Mouse (Mus musculus): ENCODE measurements around the gene Ripor3. TPM values are rescaled to one million over a fixed set of nuclear protein-coding genes. Genes with fewer than 3 reads are reported as not detected.

Ripor3 gene
- polyA plus RNA-seq, 1 experiment, result 0.84 TPM

DNA sequence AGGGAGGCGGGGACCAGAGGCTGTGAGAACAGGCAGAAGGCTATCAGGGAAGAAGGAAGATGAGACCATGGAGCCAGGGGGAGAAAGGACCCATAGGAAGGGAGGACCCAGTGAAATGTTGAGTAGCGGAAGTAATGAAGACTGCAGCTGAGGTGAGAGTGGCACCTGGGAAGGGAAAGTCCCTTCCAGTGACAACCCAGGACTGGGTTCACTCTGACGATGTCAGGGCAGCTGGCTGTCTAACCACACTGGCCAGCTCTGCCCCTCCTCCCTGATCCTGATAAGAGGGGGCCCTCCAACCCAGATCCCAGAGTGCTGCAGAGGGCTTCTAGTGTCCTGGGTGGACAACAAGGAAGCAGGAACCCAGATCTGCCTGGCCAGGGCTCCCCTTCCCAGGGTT lies 12.9 kb downstream of the Ripor3 start:
- Histone ChIP-seq H3K4me1 (ENCODE audit: control insufficient read depth, insufficient read depth, low read length) (no peaks in the 10 kb centered on the region), H3K27me3 (ENCODE audit: control insufficient read depth, insufficient read depth, low read length) (no peaks in the 10 kb centered on the region), H3K4me3 (replicated peaks; ENCODE audit: insufficient read depth, low read depth, low read length) (no peak overlapping the region), H3K27ac (ENCODE audit: insufficient read depth, low read length) (no peak overlapping the region)
- TF ChIP-seq CTCF (IDR thresholded peaks at IDR 0.05; ENCODE audit: borderline replicate concordance, insufficient read depth, low read depth, low read length), result no peak
- TF ChIP-seq POLR2A (IDR thresholded peaks at IDR 0.05; ENCODE audit: borderline replicate concordance, insufficient read depth, low read length), result no peak
- 75% methylated on average over 3 of the region's 3 CpGs for WGBS
- DNase-seq, result no peak

- Histone ChIP-seq H3K4me3 (replicated peaks; ENCODE audit: insufficient read depth, low read depth, low read length) (no peak overlapping the region), H3K27ac (ENCODE audit: insufficient read depth, low read length) (no peak overlapping the region), H3K4me1 (ENCODE audit: control insufficient read depth, insufficient read depth, low read length) (no peaks in the 10 kb centered on the region), H3K27me3 (ENCODE audit: control insufficient read depth, insufficient read depth, low read length) (no peaks in the 10 kb centered on the region)
- TF ChIP-seq CTCF (IDR thresholded peaks at IDR 0.05; ENCODE audit: borderline replicate concordance, insufficient read depth, low read depth, low read length) (no peak), POLR2A (IDR thresholded peaks at IDR 0.05; ENCODE audit: borderline replicate concordance, insufficient read depth, low read length) (no peak)
- DNase-seq, result no peak
- 49% methylated on average over 8 of the region's 8 CpGs for WGBS
These were observed 13.7 kb downstream of the Ripor3 start for GRCm38 (mm10) chr2:167996672-167997215.

- Histone ChIP-seq H3K27me3 (ENCODE audit: control insufficient read depth, insufficient read depth, low read length) (no peaks in the 10 kb centered on the region), H3K27ac (ENCODE audit: insufficient read depth, low read length) (no peak overlapping the region), H3K4me3 (replicated peaks; ENCODE audit: insufficient read depth, low read depth, low read length) (no peak overlapping the region), H3K4me1 (ENCODE audit: control insufficient read depth, insufficient read depth, low read length) (no peaks in the 10 kb centered on the region)
- no peak for TF ChIP-seq POLR2A (IDR thresholded peaks at IDR 0.05; ENCODE audit: borderline replicate concordance, insufficient read depth, low read length)
- no peak for TF ChIP-seq CTCF (IDR thresholded peaks at IDR 0.05; ENCODE audit: borderline replicate concordance, insufficient read depth, low read depth, low read length)
- DNase-seq, result no peak
- 60% methylated on average over 19 of the region's 19 CpGs for WGBS
These were observed 14.4 kb downstream of the Ripor3 start for GRCm38 (mm10) chr2:167995870-167996635.

- Histone ChIP-seq H3K27me3 (ENCODE audit: control insufficient read depth, insufficient read depth, low read length) (no peaks in the 10 kb centered on the region), H3K4me3 (replicated peaks; ENCODE audit: insufficient read depth, low read depth, low read length) (no peak overlapping the region)
- 67% methylated on average over 13 of the region's 13 CpGs for WGBS
These were observed 17.2 kb downstream of the Ripor3 start for GRCm38 (mm10) chr2:167993260-167993659.

GRCm38 (mm10) chr2:167989310-167989709 lies 21.1 kb downstream of the Ripor3 start:
- 17% methylated on average over 14 of the region's 14 CpGs for WGBS
- no peak overlapping the region for H3K27ac ChIP-seq (ENCODE audit: insufficient read depth, low read length)
- H3K4me1 ChIP-seq (ENCODE audit: control insufficient read depth, insufficient read depth, low read length), result no peaks in the 10 kb centered on the region
- H3K4me3 ChIP-seq (replicated peaks; ENCODE audit: insufficient read depth, low read depth, low read length), result no peak overlapping the region
- H3K27me3 ChIP-seq (ENCODE audit: control insufficient read depth, insufficient read depth, low read length), result no peaks in the 10 kb centered on the region
- no peak for DNase-seq
- TF ChIP-seq CTCF (IDR thresholded peaks at IDR 0.05; ENCODE audit: borderline replicate concordance, insufficient read depth, low read depth, low read length) (no peak), POLR2A (IDR thresholded peaks at IDR 0.05; ENCODE audit: borderline replicate concordance, insufficient read depth, low read length) (no peak)

More at GRCm38 (mm10) chr2:167993260-167993659, 17.2 kb downstream of the Ripor3 start:
- Histone ChIP-seq H3K4me1 (ENCODE audit: control insufficient read depth, insufficient read depth, low read length) (no peaks in the 10 kb centered on the region), H3K27ac (ENCODE audit: insufficient read depth, low read length) (no peak overlapping the region)
- no peak for DNase-seq
- TF ChIP-seq CTCF (IDR thresholded peaks at IDR 0.05; ENCODE audit: borderline replicate concordance, insufficient read depth, low read depth, low read length) (no peak), POLR2A (IDR thresholded peaks at IDR 0.05; ENCODE audit: borderline replicate concordance, insufficient read depth, low read length) (no peak)

- no peak overlapping the region for H3K4me3 ChIP-seq (replicated peaks; ENCODE audit: insufficient read depth, low read depth, low read length)
- no peak for DNase-seq
- no peak overlapping the region for H3K27ac ChIP-seq (ENCODE audit: insufficient read depth, low read length)
- WGBS, result 43% methylated on average over 12 of the region's 12 CpGs
- TF ChIP-seq POLR2A (IDR thresholded peaks at IDR 0.05; ENCODE audit: borderline replicate concordance, insufficient read depth, low read length) (no peak), CTCF (IDR thresholded peaks at IDR 0.05; ENCODE audit: borderline replicate concordance, insufficient read depth, low read depth, low read length) (no peak)
- no peaks in the 10 kb centered on the region for H3K27me3 ChIP-seq (ENCODE audit: control insufficient read depth, insufficient read depth, low read length)
- no peaks in the 10 kb centered on the region for H3K4me1 ChIP-seq (ENCODE audit: control insufficient read depth, insufficient read depth, low read length)
These were observed 22.8 kb downstream of the Ripor3 start for GRCm38 (mm10) chr2:167987640-167988039.

DNA sequence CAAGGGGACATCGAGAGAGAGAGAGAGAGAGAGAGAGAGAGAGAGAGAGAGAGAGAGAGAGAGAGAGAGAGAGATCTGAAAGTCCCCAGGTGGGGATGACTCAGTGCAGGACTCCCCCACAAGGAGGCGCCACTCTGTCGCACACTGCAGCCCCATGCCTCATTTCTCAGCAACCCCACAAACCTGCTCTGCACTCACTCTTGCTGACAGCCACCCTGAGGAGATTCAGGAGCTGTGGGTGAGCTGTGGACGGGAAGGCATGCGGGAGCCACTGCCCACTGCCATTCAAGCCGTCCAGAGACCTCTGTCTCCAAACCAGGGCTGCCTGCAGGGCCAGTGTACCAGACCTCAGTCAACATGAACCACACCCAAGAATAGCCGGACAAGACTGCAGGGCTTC lies 23.7 kb downstream of the Ripor3 start:
- TF ChIP-seq CTCF (IDR thresholded peaks at IDR 0.05; ENCODE audit: borderline replicate concordance, insufficient read depth, low read depth, low read length), result peak; percentile 39; the same call in 1 of the 2 replicates
- TF ChIP-seq POLR2A (IDR thresholded peaks at IDR 0.05; ENCODE audit: borderline replicate concordance, insufficient read depth, low read length), result no peak
- Histone ChIP-seq H3K27ac (ENCODE audit: insufficient read depth, low read length) (no peak overlapping the region), H3K4me1 (ENCODE audit: control insufficient read depth, insufficient read depth, low read length) (no peaks in the 10 kb centered on the region), H3K27me3 (ENCODE audit: control insufficient read depth, insufficient read depth, low read length) (no peaks in the 10 kb centered on the region), H3K4me3 (replicated peaks; ENCODE audit: insufficient read depth, low read depth, low read length) (no peak overlapping the region)
- WGBS, result 35% methylated on average over 7 of the region's 7 CpGs
- DNase-seq, result no peak

GRCm38 (mm10) chr2:167984946-167985345 lies 25.5 kb downstream of the Ripor3 start:
- Histone ChIP-seq H3K4me1 (ENCODE audit: control insufficient read depth, insufficient read depth, low read length) (no peaks in the 10 kb centered on the region), H3K27me3 (ENCODE audit: control insufficient read depth, insufficient read depth, low read length) (no peaks in the 10 kb centered on the region), H3K4me3 (replicated peaks; ENCODE audit: insufficient read depth, low read depth, low read length) (no peak overlapping the region), H3K27ac (ENCODE audit: insufficient read depth, low read length) (no peak overlapping the region)
- no peak for DNase-seq
- WGBS, result 46% methylated on average over 3 of the region's 3 CpGs
- TF ChIP-seq POLR2A (IDR thresholded peaks at IDR 0.05; ENCODE audit: borderline replicate concordance, insufficient read depth, low read length) (no peak), CTCF (IDR thresholded peaks at IDR 0.05; ENCODE audit: borderline replicate concordance, insufficient read depth, low read depth, low read length) (0 out of 2 replicates have a peak, but pooled peaks have one; percentile 16)
